ENCODE assay signal across 25 mouse cellular contexts in genomic region chr1:193966652-193967555, GRCm38 (mm10).
DNase-seq lines count a peak whose midpoint lies in the region; ATAC-seq and TF ChIP-seq lines count a peak whose summit lies in the region.
"Had no signal": no experiment of that assay in that cellular context is flagged by ENCODE, and none has a peak within 500 bp of the region (broad histone marks: within the 10 kb centered on the region; RNA-seq: fewer than 3 reads in every experiment).

No protein-coding gene starts in this region.

- peaks cover 22% of the 10 kb centered on the region for H3K4me1 ChIP-seq in neural tube, embryonic 13.5 days (replicated peaks)
- H3K4me1 ChIP-seq in intestine, postnatal 0 days (replicated peaks; ENCODE audit: control insufficient read depth, insufficient read depth, low read length) = no peaks in the 10 kb centered on the region
- H3K4me1 ChIP-seq: forebrain, embryonic 13.5 days had no signal

- no peaks in the 10 kb centered on the region for H3K9me3 ChIP-seq in neural tube, embryonic 13.5 days
- no peaks in the 10 kb centered on the region for H3K9me3 ChIP-seq in intestine, postnatal 0 days (ENCODE audit: control insufficient read depth)
- H3K9me3 ChIP-seq: forebrain, embryonic 10.5 days; forebrain, embryonic 13.5 days; G1E; hindbrain, embryonic 12.5 days; hindbrain, embryonic 15.5 days had no signal

- H3K4me2 ChIP-seq in neural tube, embryonic 13.5 days = no peak overlapping the region
- H3K4me2 ChIP-seq in intestine, postnatal 0 days (replicated peaks; ENCODE audit: low read depth) = no peak overlapping the region
- H3K4me2 ChIP-seq: forebrain, embryonic 13.5 days; heart, embryonic 11.5 days; hindbrain, embryonic 12.5 days; hindbrain, embryonic 15.5 days had no signal

- TF ChIP-seq CTCF in intestine, postnatal 0 days (IDR thresholded peaks at IDR 0.05; ENCODE audit: low read depth) = no peak

- no peaks in the 10 kb centered on the region for H3K27me3 ChIP-seq in neural tube, embryonic 13.5 days
- H3K27me3 ChIP-seq in intestine, postnatal 0 days (replicated peaks; ENCODE audit: control insufficient read depth, insufficient read depth, low read length) = no peaks in the 10 kb centered on the region
- H3K27me3 ChIP-seq: CH12.LX; forebrain, embryonic 13.5 days; hindbrain, embryonic 12.5 days; hindbrain, embryonic 15.5 days had no signal

- 64% methylated on average over 1 of the region's 1 CpGs for WGBS in neural tube, embryonic 13.5 days
- WGBS in intestine, postnatal 0 days = 13% methylated on average over 1 of the region's 1 CpGs

- H3K36me3 ChIP-seq in neural tube, embryonic 13.5 days = no peaks in the 10 kb centered on the region
- H3K36me3 ChIP-seq in intestine, postnatal 0 days (ENCODE audit: control insufficient read depth, insufficient read depth) = no peaks in the 10 kb centered on the region
- H3K36me3 ChIP-seq: forebrain, embryonic 10.5 days; G1E; hindbrain, embryonic 12.5 days; hindbrain, embryonic 15.5 days had no signal

- no peak overlapping the region for H3K4me3 ChIP-seq in neural tube, embryonic 13.5 days
- no peak overlapping the region for H3K4me3 ChIP-seq in intestine, postnatal 0 days (ENCODE audit: low read depth, low read length)
- H3K4me3 ChIP-seq: erythroblast, embryonic 14.5 days; forebrain, embryonic 10.5 days; forebrain, embryonic 13.5 days; gastrocnemius, adult 2 months; hindbrain, embryonic 12.5 days; hindbrain, embryonic 15.5 days had no signal

- H3K9ac ChIP-seq in neural tube, embryonic 13.5 days = no peak overlapping the region
- no peak overlapping the region for H3K9ac ChIP-seq in intestine, postnatal 0 days (ENCODE audit: low read depth, low read length)
- H3K9ac ChIP-seq: forebrain, embryonic 13.5 days; hindbrain, embryonic 12.5 days; hindbrain, embryonic 15.5 days had no signal

- DNase-seq in neural tube, embryonic 10.5 days (ENCODE audit: extremely low spot score, low spot score) = no peak
- DNase-seq in NIH3T3 (ENCODE audit: low read depth) = peak; percentile 65
- DNase-seq in frontal cortex, adult 2 months (ENCODE audit: extremely low spot score in 1 of 2, low spot score in 1 of 2) = no peak
- no peak for DNase-seq in right cerebral cortex, postnatal 36 days (ENCODE audit: low spot score in 2 of 2)
- DNase-seq in left cerebral cortex, adult 9 months (ENCODE audit: low spot score in 2 of 2) = no peak
- DNase-seq: adrenal gland, adult 8-10 months; adrenal gland, postnatal 25 days; cerebellum, adult 11-12 months; cerebellum, adult 8-10 months; cerebellum, postnatal 10 days; gastrocnemius, adult 2 months; gastrocnemius, postnatal 14 days; heart, adult 11 months had no signal

- peak overlapping the region; percentile 68 for H3K27ac ChIP-seq in neural tube, embryonic 13.5 days (replicated peaks)
- H3K27ac ChIP-seq in intestine, postnatal 0 days (ENCODE audit: low read depth, low read length) = no peak overlapping the region
- H3K27ac ChIP-seq: forebrain, embryonic 10.5 days; forebrain, embryonic 13.5 days; gastrocnemius, adult 2 months; hindbrain, embryonic 12.5 days; hindbrain, embryonic 15.5 days had no signal

- no peak for ATAC-seq in neural tube, embryonic 13.5 days (ENCODE audit: low read depth)
- ATAC-seq in intestine, postnatal 0 days = peak; percentile 68
- ATAC-seq: activated CD4-positive, CD25-positive, alpha-beta regulatory T cell, adult 4 months; forebrain, embryonic 13.5 days; forebrain, embryonic 16.5 days had no signal
